Mouse (Mus musculus): ENCODE measurements around the gene Gnmt. TPM values are rescaled to one million over a fixed set of nuclear protein-coding genes. Genes with fewer than 3 reads are reported as not detected.

The Gnmt gene
- polyA plus RNA-seq, 2 experiments = 0.78 to 1.1 TPM

- peak; percentile 53; the same call in 1 of the 2 replicates for TF ChIP-seq POLR2A (IDR thresholded peaks at IDR 0.05; ENCODE audit: borderline replicate concordance, extremely low read depth, insufficient read depth, insufficient read length)
- H3K27me3 ChIP-seq (ENCODE audit: control insufficient read depth, insufficient read depth, low read length) = no peaks in the 10 kb centered on the region
- peaks cover 29% of the 10 kb centered on the region for H3K36me3 ChIP-seq (ENCODE audit: control insufficient read depth, insufficient read depth, low read length)
- DNase-seq (ENCODE audit: low spot score) = peak; percentile 91
- WGBS = under 1% methylated on average over 50 of the region's 50 CpGs
- peak; percentile 93 for ATAC-seq (ENCODE audit: low FRiP score, low read depth)
- H3K27ac ChIP-seq (replicated peaks; ENCODE audit: low read depth, low read length) = peak within 1 kb of the TSS; percentile 84
- H3K4me3 ChIP-seq (replicated peaks; ENCODE audit: low read length) = peak within 1 kb of the TSS; percentile 92
- peak within 1 kb of the TSS; percentile 83 for H3K9ac ChIP-seq (ENCODE audit: low read depth, low read length, severe bottlenecking)
- no peaks in the 10 kb centered on the region for H3K9me3 ChIP-seq (ENCODE audit: control insufficient read depth, low read length)
- peak within 1 kb of the TSS; percentile 58 for H3K4me2 ChIP-seq (replicated peaks; ENCODE audit: low read depth, low read length, severe bottlenecking)
- peaks cover 10% of the 10 kb centered on the region for H3K4me1 ChIP-seq (ENCODE audit: control insufficient read depth, insufficient read depth, low read length)
These were observed 43.7 kb upstream of the Gnmt start, which contains the start of gene 2310039H08Rik for GRCm38 (mm10) chr17:46772404-46773277. TSS of gene 2310039H08Rik (plus strand) at chr17:46772635.

DNA sequence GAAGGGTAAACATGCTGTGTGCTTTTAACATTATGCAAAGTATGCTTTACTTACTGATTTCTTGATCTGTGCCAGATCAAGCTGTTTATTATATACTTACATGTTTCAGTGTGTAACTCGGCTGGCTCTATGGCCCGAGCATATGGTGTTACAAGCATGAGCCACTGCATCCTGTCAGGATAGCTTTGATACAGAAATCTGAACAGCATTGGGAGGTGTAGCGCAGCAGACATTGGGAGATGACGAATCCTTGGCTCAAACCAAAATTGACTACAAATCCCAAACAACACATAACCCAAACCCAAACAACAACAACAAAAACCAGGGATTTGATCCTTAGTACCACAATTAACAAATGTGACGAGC, 43.1 kb upstream of the Gnmt start:
- peak overlapping the region; percentile 58 for H3K4me2 ChIP-seq (replicated peaks; ENCODE audit: low read depth, low read length, severe bottlenecking)
- TF ChIP-seq POLR2A (IDR thresholded peaks at IDR 0.05; ENCODE audit: borderline replicate concordance, extremely low read depth, insufficient read depth, insufficient read length) = no peak
- peak overlapping the region; percentile 83 for H3K9ac ChIP-seq (ENCODE audit: low read depth, low read length, severe bottlenecking)
- H3K4me3 ChIP-seq (replicated peaks; ENCODE audit: low read length) = peak overlapping the region; percentile 92
- H3K27me3 ChIP-seq (ENCODE audit: control insufficient read depth, insufficient read depth, low read length) = no peaks in the 10 kb centered on the region
- ATAC-seq (ENCODE audit: low FRiP score, low read depth) (peak; percentile 20; the same call in 1 of the 2 replicates), DNase-seq (ENCODE audit: low spot score) (no peak)
- WGBS = 5% methylated on average over 5 of the region's 5 CpGs
- peaks cover 10% of the 10 kb centered on the region for H3K4me1 ChIP-seq (ENCODE audit: control insufficient read depth, insufficient read depth, low read length)
- peak overlapping the region; percentile 84 for H3K27ac ChIP-seq (replicated peaks; ENCODE audit: low read depth, low read length)
- no peaks in the 10 kb centered on the region for H3K9me3 ChIP-seq (ENCODE audit: control insufficient read depth, low read length)
- H3K36me3 ChIP-seq (ENCODE audit: control insufficient read depth, insufficient read depth, low read length) = peaks cover 23% of the 10 kb centered on the region

DNA sequence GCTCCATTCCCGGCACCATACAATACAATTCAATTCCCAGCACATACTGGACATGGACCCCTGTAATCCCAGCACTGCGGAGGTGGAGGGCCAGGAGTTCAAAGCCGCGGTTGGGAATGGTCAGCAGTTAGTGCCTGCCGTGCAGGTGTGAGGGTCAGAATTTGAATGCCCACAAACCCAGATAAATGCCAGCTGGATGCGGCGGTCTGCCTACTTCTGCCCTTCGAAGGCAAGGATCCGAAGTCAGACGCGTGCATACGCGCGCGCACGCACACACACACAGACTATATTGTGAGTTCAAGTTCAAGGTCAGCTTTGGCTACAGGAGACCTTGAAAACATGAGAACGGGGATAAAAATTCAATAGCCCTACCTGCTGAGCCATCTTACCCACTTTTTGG, 42.6 kb upstream of the Gnmt start:
- ATAC-seq (ENCODE audit: low FRiP score, low read depth) (no peak), DNase-seq (ENCODE audit: low spot score) (no peak)
- peak overlapping the region; percentile 84; the same call in 1 of the 2 replicates for H3K27ac ChIP-seq (replicated peaks; ENCODE audit: low read depth, low read length)
- H3K4me3 ChIP-seq (replicated peaks; ENCODE audit: low read length) = peak overlapping the region; percentile 92
- H3K9ac ChIP-seq (ENCODE audit: low read depth, low read length, severe bottlenecking) = peak overlapping the region; percentile 83
- peak overlapping the region; percentile 58 for H3K4me2 ChIP-seq (replicated peaks; ENCODE audit: low read depth, low read length, severe bottlenecking)
- peaks cover 19% of the 10 kb centered on the region for H3K36me3 ChIP-seq (ENCODE audit: control insufficient read depth, insufficient read depth, low read length)
- H3K9me3 ChIP-seq (ENCODE audit: control insufficient read depth, low read length) = no peaks in the 10 kb centered on the region
- TF ChIP-seq POLR2A (IDR thresholded peaks at IDR 0.05; ENCODE audit: borderline replicate concordance, extremely low read depth, insufficient read depth, insufficient read length) = no peak
- H3K4me1 ChIP-seq (ENCODE audit: control insufficient read depth, insufficient read depth, low read length) = peaks cover 10% of the 10 kb centered on the region
- WGBS = 63% methylated on average over 17 of the region's 17 CpGs
- no peaks in the 10 kb centered on the region for H3K27me3 ChIP-seq (ENCODE audit: control insufficient read depth, insufficient read depth, low read length)

- no peak overlapping the region for H3K27ac ChIP-seq (replicated peaks; ENCODE audit: low read depth, low read length)
- WGBS = 81% methylated on average over 4 of the region's 4 CpGs
- H3K36me3 ChIP-seq (ENCODE audit: control insufficient read depth, insufficient read depth, low read length) = peaks cover 13% of the 10 kb centered on the region
- TF ChIP-seq POLR2A (IDR thresholded peaks at IDR 0.05; ENCODE audit: borderline replicate concordance, extremely low read depth, insufficient read depth, insufficient read length) = no peak
- no peaks in the 10 kb centered on the region for H3K9me3 ChIP-seq (ENCODE audit: control insufficient read depth, low read length)
- no peaks in the 10 kb centered on the region for H3K27me3 ChIP-seq (ENCODE audit: control insufficient read depth, insufficient read depth, low read length)
- no peak overlapping the region for H3K4me2 ChIP-seq (replicated peaks; ENCODE audit: low read depth, low read length, severe bottlenecking)
- H3K4me1 ChIP-seq (ENCODE audit: control insufficient read depth, insufficient read depth, low read length) = peaks cover 10% of the 10 kb centered on the region
- DNase-seq (ENCODE audit: low spot score) (no peak), ATAC-seq (ENCODE audit: low FRiP score, low read depth) (no peak)
- H3K9ac ChIP-seq (ENCODE audit: low read depth, low read length, severe bottlenecking) = no peak overlapping the region
- H3K4me3 ChIP-seq (replicated peaks; ENCODE audit: low read length) = no peak overlapping the region
These were observed 42.1 kb upstream of the Gnmt start for GRCm38 (mm10) chr17:46771025-46771424.

GRCm38 (mm10) chr17:46770546-46770945, 41.6 kb upstream of the Gnmt start:
- Histone ChIP-seq H3K27me3 (ENCODE audit: control insufficient read depth, insufficient read depth, low read length) (no peaks in the 10 kb centered on the region), H3K9me3 (ENCODE audit: control insufficient read depth, low read length) (no peaks in the 10 kb centered on the region), H3K9ac (ENCODE audit: low read depth, low read length, severe bottlenecking) (no peak overlapping the region), H3K4me2 (replicated peaks; ENCODE audit: low read depth, low read length, severe bottlenecking) (no peak overlapping the region), H3K36me3 (ENCODE audit: control insufficient read depth, insufficient read depth, low read length) (peaks cover 9% of the 10 kb centered on the region), H3K4me3 (replicated peaks; ENCODE audit: low read length) (no peak overlapping the region), H3K27ac (replicated peaks; ENCODE audit: low read depth, low read length) (no peak overlapping the region), H3K4me1 (ENCODE audit: control insufficient read depth, insufficient read depth, low read length) (peaks cover 10% of the 10 kb centered on the region)
- DNase-seq (ENCODE audit: low spot score) (no peak), ATAC-seq (ENCODE audit: low FRiP score, low read depth) (no peak)
- no peak for TF ChIP-seq POLR2A (IDR thresholded peaks at IDR 0.05; ENCODE audit: borderline replicate concordance, extremely low read depth, insufficient read depth, insufficient read length)
- WGBS = 93% methylated on average over 11 of the region's 11 CpGs

Measured in limb, embryonic 14.5 days (tissue).